In genomic region chr8:46488085-46488561, GRCm38 (mm10) we compare ENCODE assay signal across 9 mouse cellular contexts. TPM values are rescaled to one million over a fixed set of nuclear protein-coding genes. Genes with fewer than 3 reads are reported as not detected.
DNase-seq lines count a peak whose midpoint lies in the region; ATAC-seq and TF ChIP-seq lines count a peak whose summit lies in the region.
"Had no signal": no experiment of that assay in that cellular context is flagged by ENCODE, and none has a peak within 500 bp of the region (broad histone marks: within the 10 kb centered on the region; RNA-seq: fewer than 3 reads in every experiment).

No protein-coding gene starts in this region.

- WGBS in heart, embryonic 13.5 days, result 57% methylated on average over 7 of the region's 7 CpGs
- WGBS in heart, embryonic 12.5 days, result 57% methylated on average over 7 of the region's 7 CpGs
- 32% methylated on average over 7 of the region's 7 CpGs for WGBS in neural tube, embryonic 14.5 days
- WGBS in neural tube, embryonic 15.5 days, result 33% methylated on average over 7 of the region's 7 CpGs
- 75% methylated on average over 7 of the region's 7 CpGs for WGBS in liver, postnatal 0 days (ENCODE audit: insufficient replicate concordance)

- no peaks in the 10 kb centered on the region for H3K9me3 ChIP-seq in heart, embryonic 13.5 days
- H3K9me3 ChIP-seq in heart, embryonic 12.5 days (replicated peaks), result 0 out of 2 replicates have a peak, but pooled peaks cover 2% of the 10 kb centered on the region
- no peaks in the 10 kb centered on the region for H3K9me3 ChIP-seq in neural tube, embryonic 14.5 days (ENCODE audit: control insufficient read depth, low read length)
- H3K9me3 ChIP-seq in neural tube, embryonic 15.5 days (replicated peaks), result no peaks in the 10 kb centered on the region
- no peaks in the 10 kb centered on the region for H3K9me3 ChIP-seq in liver, postnatal 0 days (ENCODE audit: low read length)

- H3K27me3 ChIP-seq in heart, embryonic 13.5 days (replicated peaks), result no peaks in the 10 kb centered on the region
- no peaks in the 10 kb centered on the region for H3K27me3 ChIP-seq in heart, embryonic 12.5 days (replicated peaks)
- no peaks in the 10 kb centered on the region for H3K27me3 ChIP-seq in neural tube, embryonic 14.5 days (ENCODE audit: control insufficient read depth, insufficient read depth, low read length)
- no peaks in the 10 kb centered on the region for H3K27me3 ChIP-seq in neural tube, embryonic 15.5 days (replicated peaks)
- H3K27me3 ChIP-seq in liver, postnatal 0 days (ENCODE audit: insufficient read depth, low read length), result no peaks in the 10 kb centered on the region

- no peak overlapping the region for H3K4me3 ChIP-seq in heart, embryonic 13.5 days
- H3K4me3 ChIP-seq in heart, embryonic 12.5 days, result no peak overlapping the region
- no peak overlapping the region for H3K4me3 ChIP-seq in neural tube, embryonic 14.5 days (ENCODE audit: low read depth, low read length)
- H3K4me3 ChIP-seq in neural tube, embryonic 15.5 days (replicated peaks), result no peak overlapping the region
- no peak overlapping the region for H3K4me3 ChIP-seq in liver, postnatal 0 days (ENCODE audit: low read depth, low read length)

- intact Hi-C loops in left cerebral cortex, postnatal 10 days (cut with DNase I), result no loop called here

- no peak for TF ChIP-seq CTCF in liver, postnatal 0 days (IDR thresholded peaks at IDR 0.05; ENCODE audit: low read depth)

- H3K9ac ChIP-seq in heart, embryonic 13.5 days, result peak overlapping the region; percentile 52; the same call in 1 of the 2 replicates
- H3K9ac ChIP-seq in heart, embryonic 12.5 days, result no peak overlapping the region
- H3K9ac ChIP-seq in neural tube, embryonic 14.5 days (replicated peaks; ENCODE audit: low read depth, low read length), result no peak overlapping the region
- H3K9ac ChIP-seq in neural tube, embryonic 15.5 days (replicated peaks), result no peak overlapping the region
- peak overlapping the region; percentile 53 for H3K9ac ChIP-seq in liver, postnatal 0 days (replicated peaks)

- peak; percentile 64 for DNase-seq in fibroblast of lung, adult 2 months (ENCODE audit: low read depth)
- no peak for DNase-seq in liver, postnatal 0 days
- DNase-seq in left cerebral cortex, postnatal 10 days (ENCODE audit: extremely low spot score in 1 of 2, low spot score in 2 of 2), result no peak

- no peak overlapping the region for H3K4me2 ChIP-seq in heart, embryonic 13.5 days
- H3K4me2 ChIP-seq in heart, embryonic 12.5 days, result no peak overlapping the region
- H3K4me2 ChIP-seq in neural tube, embryonic 14.5 days (ENCODE audit: low read depth, low read length), result no peak overlapping the region
- H3K4me2 ChIP-seq in neural tube, embryonic 15.5 days, result no peak overlapping the region
- peak overlapping the region; percentile 30 for H3K4me2 ChIP-seq in liver, postnatal 0 days (ENCODE audit: low read depth, low read length)

- no peak for TF ChIP-seq EP300 in liver, postnatal 0 days (IDR thresholded peaks at IDR 0.05; ENCODE audit: low read depth)

- H3K27ac ChIP-seq in heart, embryonic 13.5 days (replicated peaks), result 0 out of 2 replicates have a peak overlapping the region, but pooled peaks have one; percentile 20
- no peak overlapping the region for H3K27ac ChIP-seq in heart, embryonic 12.5 days (ENCODE audit: poor library complexity, severe bottlenecking)
- no peak overlapping the region for H3K27ac ChIP-seq in neural tube, embryonic 14.5 days (ENCODE audit: low read depth, low read length)
- H3K27ac ChIP-seq in neural tube, embryonic 15.5 days (replicated peaks), result no peak overlapping the region
- peak overlapping the region; percentile 67 for H3K27ac ChIP-seq in liver, postnatal 0 days (ENCODE audit: low read depth)
- H3K27ac ChIP-seq: macrophage had no signal

- peaks cover 3% of the 10 kb centered on the region; the same call in 1 of the 2 replicates for H3K36me3 ChIP-seq in heart, embryonic 13.5 days
- peaks cover under 1% of the 10 kb centered on the region; the same call in 1 of the 2 replicates for H3K36me3 ChIP-seq in heart, embryonic 12.5 days
- H3K36me3 ChIP-seq in neural tube, embryonic 14.5 days (ENCODE audit: control insufficient read depth, insufficient read depth, low read length), result no peaks in the 10 kb centered on the region
- no peaks in the 10 kb centered on the region; the same call in 1 of the 2 replicates for H3K36me3 ChIP-seq in neural tube, embryonic 15.5 days
- H3K36me3 ChIP-seq in liver, postnatal 0 days (replicated peaks; ENCODE audit: insufficient read depth, low read length), result peaks cover 15% of the 10 kb centered on the region

- no peak for ATAC-seq in heart, embryonic 13.5 days (ENCODE audit: extremely low read depth, insufficient number of reproducible peaks, low FRiP score, low TSS enrichment)
- no peak for ATAC-seq in heart, embryonic 12.5 days (ENCODE audit: insufficient number of reproducible peaks, low FRiP score)
- peak; percentile 68; the same call in 1 of the 2 replicates for ATAC-seq in neural tube, embryonic 14.5 days (ENCODE audit: low read depth)
- ATAC-seq in neural tube, embryonic 15.5 days (ENCODE audit: low FRiP score), result no peak
- no peak for ATAC-seq in liver, postnatal 0 days
- no peak for ATAC-seq in inflammation-experienced regulatory T-cells, adult 6 months

- H3K4me1 ChIP-seq in heart, embryonic 13.5 days, result peaks cover 38% of the 10 kb centered on the region
- H3K4me1 ChIP-seq in heart, embryonic 12.5 days (replicated peaks), result peaks cover 25% of the 10 kb centered on the region
- no peaks in the 10 kb centered on the region for H3K4me1 ChIP-seq in neural tube, embryonic 14.5 days (ENCODE audit: control insufficient read depth, insufficient read depth, low read length)
- peaks cover 7% of the 10 kb centered on the region; the same call in 1 of the 2 replicates for H3K4me1 ChIP-seq in neural tube, embryonic 15.5 days
- peaks cover 53% of the 10 kb centered on the region for H3K4me1 ChIP-seq in liver, postnatal 0 days (ENCODE audit: insufficient read depth)

RNA-seq across cellular contexts. Expression of gene Acsl1, which starts 17.3 kb away (rescaled TPM):
- 21.0 and 21.4 TPM in 2 replicates for polyA plus RNA-seq in heart, embryonic 13.5 days (2015; fragmentation: Nextera tagmentation; extraction: Ambion mirVana)
- 23.3 and 24.5 TPM in 2 replicates for polyA plus RNA-seq in heart, embryonic 12.5 days (2016; fragmentation: Nextera tagmentation; extraction: Ambion mirVana)
- polyA plus RNA-seq in neural tube, embryonic 14.5 days (2014; fragmentation: Nextera tagmentation; extraction: Ambion mirVana), result 19.9 and 21.8 TPM in 2 replicates
- polyA plus RNA-seq in neural tube, embryonic 15.5 days (2015; fragmentation: Nextera tagmentation; extraction: Ambion mirVana), result 17.0 and 17.2 TPM in 2 replicates
- 428 and 466 TPM in 2 replicates for polyA plus RNA-seq in liver, postnatal 0 days (2015; fragmentation: Nextera tagmentation; extraction: Ambion mirVana)
- polyA plus RNA-seq in inflammation-experienced regulatory T-cells, adult 6 months (2017; shearing (Covaris generic)), result 10 to 100 TPM in 1 of 3 experiments, 1 to 10 TPM in 2; 6.6 to 12.1 (median 8.6) TPM
- 10 to 100 TPM; 46.5 to 48.4 TPM for total RNA-seq in left cerebral cortex, postnatal 10 days (2021)

Comparison
In these comparisons a context has a peak if more than half of its experiments do, and no peak if none do; other contexts are left out.
1. H3K27ac ChIP-seq: peak in heart, embryonic 13.5 days (single experiment) and liver, postnatal 0 days (single experiment); none in heart, embryonic 12.5 days (single experiment), neural tube, embryonic 14.5 days (single experiment) and neural tube, embryonic 15.5 days (single experiment).
2. H3K9ac ChIP-seq: peak in heart, embryonic 13.5 days (single experiment) and liver, postnatal 0 days (single experiment); none in heart, embryonic 12.5 days (single experiment), neural tube, embryonic 14.5 days (single experiment) and neural tube, embryonic 15.5 days (single experiment).
3. RNA of gene Acsl1, which starts 17.3 kb away (polyA plus RNA-seq): 428 to 466 TPM in liver, postnatal 0 days; 23.3 to 24.5 TPM in heart, embryonic 12.5 days, 21.0 to 21.4 TPM in heart, embryonic 13.5 days, 19.9 to 21.8 TPM in neural tube, embryonic 14.5 days, 17.0 to 17.2 TPM in neural tube, embryonic 15.5 days and 6.6 to 12.1 TPM in inflammation-experienced regulatory T-cells, adult 6 months; every median in the first group is over 10 times any median in the second.